Mouse (Mus musculus): ENCODE measurements at regions not wholly inside any gene's neighbourhood (a gene's known extent, or its start where the extent isn't known, plus 50 kb on each side); places are given as distances from the start of the nearest gene placed in this dataset.

DNA sequence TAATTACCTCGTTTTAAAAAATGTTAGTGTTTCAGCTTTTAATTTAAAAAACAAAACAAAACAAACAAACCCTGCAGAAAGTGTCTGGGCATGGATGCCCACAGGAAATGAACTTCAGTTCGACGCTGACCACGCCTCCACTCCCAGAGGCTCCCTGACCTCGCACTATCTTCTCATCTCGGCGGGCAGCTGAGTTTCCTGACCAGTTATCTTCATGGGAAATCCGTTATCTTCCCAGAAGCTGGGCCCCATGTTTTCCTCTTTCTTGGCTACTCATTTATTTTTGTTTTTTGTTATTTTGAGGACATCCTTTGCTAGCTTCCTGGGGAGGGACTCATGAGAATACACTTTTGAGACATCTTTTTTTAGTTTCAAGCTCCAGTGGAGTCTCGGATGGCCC, 147.6 kb upstream of the Rbms1 start:
- no peak for DNase-seq (ENCODE audit: low read depth in 1 of 2, low spot score in 2 of 2)

- no peak for DNase-seq (ENCODE audit: low read depth in 1 of 2, low spot score in 2 of 2)
Measured at GRCm38 (mm10) chr2:61109564-61109963, 146.6 kb upstream of the Rbms1 start.

- DNase-seq (ENCODE audit: low read depth in 1 of 2, low spot score in 2 of 2), result no peak
Measured at GRCm38 (mm10) chr2:61105169-61105568, 142.2 kb upstream of the Rbms1 start.

DNA sequence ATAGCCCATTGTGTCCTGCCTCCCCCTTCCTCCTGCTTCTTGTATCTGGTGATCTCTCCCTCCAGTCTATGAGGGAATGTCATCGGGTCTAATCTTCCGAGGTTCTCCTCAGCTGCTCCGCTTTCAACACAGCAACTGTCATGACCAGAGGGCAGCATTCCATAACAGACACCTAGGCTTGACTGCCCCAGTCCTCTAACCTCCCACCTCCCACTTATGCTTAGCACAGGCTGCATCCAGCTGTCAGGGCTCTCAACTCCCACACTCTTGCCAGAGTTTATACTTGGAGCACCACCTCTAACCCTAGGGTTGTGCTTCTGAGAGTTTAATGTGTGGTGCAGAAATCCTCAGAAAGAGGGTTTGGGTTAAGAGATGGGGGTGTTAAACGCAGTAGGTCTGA, 137.9 kb upstream of the Rbms1 start:
- DNase-seq (ENCODE audit: low read depth in 1 of 2, low spot score in 2 of 2), result no peak

DNA sequence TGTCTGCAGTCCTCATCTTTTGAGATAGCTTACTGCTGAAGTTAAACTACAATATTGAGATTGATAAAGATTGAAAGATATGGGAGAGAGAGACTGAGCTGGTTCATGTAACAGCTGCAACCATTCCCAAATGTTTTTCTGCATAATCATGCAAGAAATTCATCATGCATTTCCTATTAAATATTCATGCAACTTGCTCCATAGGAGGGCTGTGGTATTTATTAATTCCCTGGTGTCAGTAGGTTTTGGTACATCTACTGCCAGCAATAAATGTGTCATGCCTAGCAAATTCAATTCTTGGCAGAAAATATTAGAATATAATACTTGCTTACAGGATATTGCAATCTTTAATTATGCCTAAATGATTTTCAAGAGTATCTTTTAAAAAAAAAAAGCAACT, 125.5 kb upstream of the Rbms1 start:
- DNase-seq (ENCODE audit: low read depth in 1 of 2, low spot score in 2 of 2), result no peak

DNA sequence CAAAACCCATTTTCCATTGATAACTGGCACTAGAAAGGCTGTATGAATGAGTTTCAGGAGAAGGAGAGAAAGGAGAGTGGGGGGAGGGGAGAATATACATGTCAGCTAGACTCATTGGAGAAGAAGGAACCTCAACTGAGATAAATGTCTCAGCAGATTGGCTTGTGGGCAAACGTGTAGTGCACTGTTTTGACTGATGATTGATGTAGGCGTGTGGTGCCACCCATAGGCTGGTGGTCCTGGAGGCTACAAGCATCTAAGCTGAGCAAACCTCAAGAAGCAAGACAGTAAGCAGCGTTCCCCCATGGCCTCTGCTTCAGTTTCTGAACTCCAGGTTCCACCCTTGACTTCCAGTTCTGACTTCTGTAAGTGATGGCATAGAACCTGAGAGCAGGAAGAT, 121.8 kb upstream of the Rbms1 start:
- no peak for DNase-seq (ENCODE audit: low read depth in 1 of 2, low spot score in 2 of 2)

GRCm38 (mm10) chr2:61083100-61083499, 120.1 kb upstream of the Rbms1 start:
- no peak for DNase-seq (ENCODE audit: low read depth in 1 of 2, low spot score in 2 of 2)

DNA sequence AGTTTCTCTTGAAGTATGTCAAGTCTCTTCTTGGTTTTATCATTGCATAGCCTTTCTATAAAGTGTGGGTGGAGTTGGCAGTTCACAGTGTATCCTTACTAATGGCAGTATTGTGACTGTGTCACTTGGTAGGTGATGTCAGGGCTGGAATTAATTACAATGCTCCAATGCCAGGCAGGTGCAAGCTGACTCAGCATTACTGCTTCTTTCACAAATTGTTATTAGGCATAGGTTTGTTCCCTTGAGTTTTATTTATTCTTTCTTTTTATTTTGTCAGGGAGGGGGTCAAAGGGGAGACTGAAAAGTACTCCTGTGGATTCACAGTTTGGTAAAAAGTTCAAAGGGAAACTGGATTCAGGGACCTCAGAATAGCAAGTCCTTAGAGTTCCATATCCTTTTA, 119.6 kb upstream of the Rbms1 start:
- no peak for DNase-seq (ENCODE audit: low read depth in 1 of 2, low spot score in 2 of 2)

DNA sequence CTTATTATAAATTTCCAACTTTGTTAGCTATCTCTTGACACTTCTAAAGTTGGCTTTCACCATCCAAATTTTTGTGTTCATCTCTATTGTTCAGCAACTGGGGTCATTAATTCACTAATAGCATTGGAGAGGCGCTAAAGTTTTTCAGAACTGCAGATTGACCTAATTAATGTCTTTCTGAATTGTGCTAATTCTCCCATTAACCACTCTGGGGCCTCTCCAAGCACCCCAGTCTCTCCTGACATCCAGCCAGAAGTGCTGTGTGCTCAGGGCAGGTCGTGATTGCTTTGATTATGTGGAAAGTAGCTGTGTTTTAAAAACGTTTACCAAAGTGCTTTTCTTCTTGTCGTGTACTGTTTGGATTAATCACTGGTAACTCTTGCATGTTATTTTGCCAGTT, 117.0 kb upstream of the Rbms1 start:
- DNase-seq (ENCODE audit: low read depth in 1 of 2, low spot score in 2 of 2), result no peak

DNA sequence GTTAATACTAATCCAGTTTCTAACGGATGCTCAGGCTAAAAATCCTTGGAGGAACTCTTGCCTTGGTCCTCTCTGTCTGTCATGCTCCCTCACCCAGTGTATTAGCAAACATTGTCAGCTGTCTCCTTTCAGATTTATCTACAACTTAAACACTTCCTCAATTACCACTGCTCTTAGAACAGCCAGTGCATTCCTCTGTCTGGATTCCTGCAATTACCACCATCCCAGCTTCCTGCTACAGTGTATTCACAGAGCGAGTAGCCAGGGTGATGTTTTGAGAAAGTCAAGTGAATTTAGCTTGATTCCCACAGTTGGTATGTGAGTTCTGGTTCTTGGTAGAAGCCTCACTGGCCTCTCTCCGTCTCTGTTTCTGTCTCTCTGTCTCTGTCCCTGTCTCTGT, 108.0 kb upstream of the Rbms1 start:
- DNase-seq (ENCODE audit: low read depth in 1 of 2, low spot score in 2 of 2), result no peak

GRCm38 (mm10) chr2:61067877-61068276, 104.9 kb upstream of the Rbms1 start:
- no peak for DNase-seq (ENCODE audit: low read depth in 1 of 2, low spot score in 2 of 2)

DNA sequence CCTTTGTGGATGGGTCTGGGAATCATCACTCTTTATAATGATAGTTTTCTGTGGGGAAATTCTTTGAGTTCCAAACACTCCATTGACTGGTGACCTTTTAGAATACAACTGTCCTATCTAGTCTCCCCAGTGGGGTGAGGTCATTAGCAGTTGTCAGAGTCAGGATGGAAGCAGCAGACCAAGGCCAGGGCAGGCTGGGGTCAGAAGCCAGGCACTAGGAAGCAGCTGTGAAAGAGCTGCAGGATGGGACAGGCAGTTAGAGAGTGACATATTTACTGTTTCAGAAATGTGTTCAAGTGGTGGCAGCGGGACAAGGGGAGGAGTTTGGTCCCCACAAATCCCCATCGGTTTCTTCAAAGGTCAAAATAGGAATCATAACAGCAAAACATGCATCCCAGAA, 99.1 kb upstream of the Rbms1 start:
- no peak for DNase-seq (ENCODE audit: low read depth in 1 of 2, low spot score in 2 of 2)

GRCm38 (mm10) chr2:61060906-61061305, 97.9 kb upstream of the Rbms1 start:
- no peak for DNase-seq (ENCODE audit: low read depth in 1 of 2, low spot score in 2 of 2)

GRCm38 (mm10) chr2:61058545-61059235, 95.7 kb upstream of the Rbms1 start:
- DNase-seq (ENCODE audit: low read depth in 1 of 2, low spot score in 2 of 2), result no peak

GRCm38 (mm10) chr2:61052296-61052695, 89.3 kb upstream of the Rbms1 start:
- DNase-seq (ENCODE audit: low read depth in 1 of 2, low spot score in 2 of 2), result no peak

- no peak for DNase-seq (ENCODE audit: low read depth in 1 of 2, low spot score in 2 of 2)
Measured at GRCm38 (mm10) chr2:61051808-61052207, 88.8 kb upstream of the Rbms1 start.

GRCm38 (mm10) chr2:61046111-61046767, 83.2 kb upstream of the Rbms1 start:
- no peak for DNase-seq (ENCODE audit: low read depth in 1 of 2, low spot score in 2 of 2)

- DNase-seq (ENCODE audit: low read depth in 1 of 2, low spot score in 2 of 2), result no peak
Measured at GRCm38 (mm10) chr2:61045467-61045866, 82.5 kb upstream of the Rbms1 start.

DNA sequence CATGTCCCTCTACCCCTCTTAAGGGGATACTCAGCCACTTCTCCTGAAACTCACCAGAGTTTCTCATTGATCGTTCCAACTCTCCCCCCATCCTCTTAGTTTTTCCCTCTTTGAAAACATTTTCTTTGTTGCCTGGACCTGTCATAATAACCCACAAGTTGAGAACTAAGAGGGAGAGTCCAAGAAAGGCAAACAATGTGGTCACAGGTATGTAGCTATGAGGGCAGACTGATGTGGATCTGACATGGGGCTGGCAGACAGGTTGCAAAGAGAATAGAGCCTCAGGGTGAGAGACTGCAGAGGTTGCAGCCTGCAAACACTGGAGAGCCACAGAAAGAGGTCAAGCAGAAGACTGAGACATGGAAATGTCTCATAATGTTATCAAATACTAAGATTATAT, 69.9 kb upstream of the Rbms1 start:
- DNase-seq (ENCODE audit: low read depth in 1 of 2, low spot score in 2 of 2), result no peak

- no peak for DNase-seq (ENCODE audit: low read depth in 1 of 2, low spot score in 2 of 2)
Measured at GRCm38 (mm10) chr2:61029706-61030105, 66.7 kb upstream of the Rbms1 start.

DNA sequence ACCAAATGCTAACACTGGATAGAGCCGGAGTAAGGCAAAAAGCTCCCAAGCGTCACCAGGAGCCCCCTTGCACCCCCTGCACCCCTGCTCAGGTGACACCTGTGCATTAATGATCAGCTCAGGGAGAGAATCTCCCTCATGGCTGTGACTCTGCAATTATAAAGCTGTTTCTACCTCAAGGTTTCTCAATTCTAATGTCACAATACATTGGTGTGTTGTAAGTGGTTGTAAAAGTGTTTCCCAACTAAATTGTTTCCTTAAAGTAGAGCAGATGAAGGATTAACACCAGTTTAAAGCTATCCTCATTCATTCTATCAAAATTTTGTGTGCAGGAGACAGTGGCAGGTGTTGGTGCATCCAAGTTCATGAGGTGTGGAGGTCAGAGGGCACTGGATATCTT, 65.6 kb upstream of the Rbms1 start:
- no peak for DNase-seq (ENCODE audit: low read depth in 1 of 2, low spot score in 2 of 2)

- DNase-seq (ENCODE audit: low read depth in 1 of 2, low spot score in 2 of 2), result no peak
Measured at GRCm38 (mm10) chr2:61027686-61028085, 64.7 kb upstream of the Rbms1 start.

DNA sequence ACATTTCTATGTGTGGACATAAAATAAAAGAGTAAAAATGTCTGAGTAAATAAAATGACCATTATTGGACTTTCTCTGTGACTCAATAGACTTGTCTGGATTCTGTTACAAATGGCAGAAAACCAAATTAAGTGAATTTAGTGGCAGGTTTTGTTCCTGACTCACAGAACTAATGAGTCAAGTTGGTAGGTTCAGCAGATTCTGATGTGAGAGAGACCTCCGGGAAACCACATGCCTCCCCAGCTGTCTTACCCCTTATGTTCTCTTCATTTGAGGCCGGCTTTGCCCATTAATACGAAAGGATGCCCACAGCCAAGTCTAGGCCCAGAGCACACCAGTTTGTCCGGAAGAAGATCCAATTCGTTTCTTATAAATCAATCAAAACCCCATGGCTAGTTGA, 59.4 kb upstream of the Rbms1 start:
- no peak for DNase-seq (ENCODE audit: low read depth in 1 of 2, low spot score in 2 of 2)
